Mouse (Mus musculus) layer of hippocampus, adult 2 months (tissue): ENCODE results near the gene Cdh13. TPM values are rescaled to one million over a fixed set of nuclear protein-coding genes. Genes with fewer than 3 reads are reported as not detected.

ENCODE experiments used
- DNase-seq, 2 experiments: peaks; one replicate each; pipeline ENCODE4 v3.0.0; 2022; ENCODE audit warnings: low spot score in 2 of 2
- H3K27ac ChIP-seq: fragments of 200-600 bp; 2 replicates; pipeline ENCODE4 v1.8.1; 2022
- H3K4me3 ChIP-seq: fragments of 200-600 bp; 2 replicates; pipeline ENCODE4 v1.8.1; 2022; ENCODE audit warnings: mild to moderate bottlenecking
- CTCF ChIP-seq: fragments of 200-600 bp; conservative IDR thresholded peaks from 2 replicates; pipeline ENCODE4 v1.8.1; 2022; ENCODE audit warnings: antibody characterized with exemption, mild to moderate bottlenecking, moderate library complexity
- total RNA-seq, 2 experiments: library from RNA; stranded (reverse); gene quantifications; 2 replicates each; pipeline ENCODE4 v1.2.3; 2021

The Cdh13 gene
- total RNA-seq, 2 experiments from 2014 or later = 39.3 to 39.9 TPM

DNA sequence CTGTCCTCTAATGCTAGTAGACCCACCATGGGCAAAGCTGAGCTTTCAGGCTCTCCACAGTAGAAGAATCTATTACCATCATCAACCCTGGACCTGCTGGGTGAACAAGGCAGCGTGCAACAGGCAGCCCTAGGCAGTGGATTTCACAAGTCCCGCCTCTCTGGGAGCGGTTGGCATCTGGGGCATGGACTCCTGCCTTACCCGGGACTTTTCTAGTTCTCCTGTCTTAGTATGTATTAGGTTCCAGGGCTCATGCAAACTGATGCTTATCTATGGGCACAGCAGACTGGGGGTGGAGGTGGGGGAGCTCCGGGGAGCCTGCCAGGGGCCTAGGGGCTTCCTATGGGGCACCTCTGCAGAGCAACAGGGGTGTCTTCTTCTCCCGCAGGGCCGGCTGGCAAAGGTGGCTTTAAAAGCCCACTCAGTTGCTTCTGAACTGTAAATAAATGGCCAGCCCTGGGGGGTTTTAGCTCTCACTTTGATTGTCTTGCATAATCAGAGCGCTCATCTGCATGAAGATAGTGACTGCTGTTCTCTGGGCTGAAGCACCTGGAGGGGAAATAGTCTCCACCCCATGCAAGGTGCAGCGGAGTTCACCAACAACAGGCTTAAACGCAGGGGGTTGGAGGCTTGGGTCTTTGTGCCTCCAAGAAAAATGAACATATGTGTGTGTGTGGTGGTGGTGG, 2.2 kb downstream of the Cdh13 start:
- no peak for TF ChIP-seq CTCF
- Histone ChIP-seq H3K27ac (no peak overlapping the region), H3K4me3 (no peak overlapping the region)
- no peak for DNase-seq

DNA sequence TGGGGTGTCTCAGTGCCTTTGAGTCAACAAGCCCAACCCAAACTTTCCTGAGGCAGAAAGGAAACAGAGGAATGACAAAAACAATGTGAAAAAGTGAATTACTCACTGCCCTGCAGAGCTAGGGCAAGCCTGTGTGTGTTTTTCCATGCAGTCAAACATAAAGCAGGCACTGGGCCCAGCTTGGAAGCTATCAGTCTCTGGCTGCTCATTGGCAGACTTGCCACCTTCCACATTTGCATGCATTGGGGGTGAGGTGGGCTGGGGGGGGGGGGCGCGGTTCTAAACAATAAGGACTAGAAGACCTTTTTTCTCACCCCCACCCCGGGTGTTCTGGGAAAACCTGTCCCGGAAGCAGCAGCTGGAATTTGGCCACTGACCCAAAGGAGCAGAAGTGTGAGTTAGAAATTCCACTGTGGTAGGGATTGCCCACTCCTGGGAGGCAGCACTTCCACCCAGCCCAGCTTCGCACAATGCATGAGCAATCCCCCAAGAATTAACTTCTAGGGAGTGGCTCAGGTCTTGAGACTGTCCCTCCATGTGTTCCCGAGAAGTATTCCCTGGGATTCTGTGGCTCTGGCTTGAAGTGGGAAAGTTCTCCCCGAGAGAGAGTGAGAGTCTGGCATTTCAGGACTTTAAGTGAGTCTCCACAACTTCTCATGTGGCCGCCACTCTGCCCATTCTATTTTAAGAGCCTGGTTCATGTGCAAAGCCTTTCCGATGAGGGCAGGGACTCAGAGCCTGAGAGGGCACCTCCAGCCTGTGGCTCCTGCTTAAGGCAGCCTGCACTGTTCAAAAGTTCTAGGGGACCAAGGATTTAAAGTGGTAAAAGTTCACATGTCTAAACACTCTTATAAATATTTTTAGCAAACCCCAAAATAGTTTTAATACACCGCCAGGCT, 3.0 kb downstream of the Cdh13 start:
- TF ChIP-seq CTCF = no peak
- Histone ChIP-seq H3K4me3 (no peak overlapping the region), H3K27ac (no peak overlapping the region)
- no peak for DNase-seq

DNA sequence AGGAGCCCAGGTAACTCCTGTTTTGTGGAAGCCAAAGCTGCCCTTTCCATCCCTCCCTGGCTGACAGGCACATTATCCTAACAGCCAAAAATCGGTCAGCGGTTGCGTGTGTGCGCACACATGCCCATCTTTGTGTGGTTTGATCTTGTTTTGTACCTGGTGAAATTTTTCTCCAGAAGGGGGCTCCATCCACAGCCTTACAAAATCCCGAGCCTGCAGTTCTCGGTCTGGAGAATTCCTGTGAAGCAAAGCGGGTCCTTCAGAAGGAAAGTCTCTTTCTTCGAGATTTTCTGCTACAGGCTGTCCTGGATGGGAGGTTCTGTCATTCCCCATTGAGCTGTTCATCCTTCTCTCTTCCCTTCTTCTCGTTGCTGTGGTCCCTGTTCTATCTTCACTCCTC, 4.0 kb downstream of the Cdh13 start:
- H3K4me3 ChIP-seq = no peak overlapping the region
- TF ChIP-seq CTCF = peak; percentile 84
- H3K27ac ChIP-seq = no peak overlapping the region
- peak; percentile 38 to 60 for DNase-seq

DNA sequence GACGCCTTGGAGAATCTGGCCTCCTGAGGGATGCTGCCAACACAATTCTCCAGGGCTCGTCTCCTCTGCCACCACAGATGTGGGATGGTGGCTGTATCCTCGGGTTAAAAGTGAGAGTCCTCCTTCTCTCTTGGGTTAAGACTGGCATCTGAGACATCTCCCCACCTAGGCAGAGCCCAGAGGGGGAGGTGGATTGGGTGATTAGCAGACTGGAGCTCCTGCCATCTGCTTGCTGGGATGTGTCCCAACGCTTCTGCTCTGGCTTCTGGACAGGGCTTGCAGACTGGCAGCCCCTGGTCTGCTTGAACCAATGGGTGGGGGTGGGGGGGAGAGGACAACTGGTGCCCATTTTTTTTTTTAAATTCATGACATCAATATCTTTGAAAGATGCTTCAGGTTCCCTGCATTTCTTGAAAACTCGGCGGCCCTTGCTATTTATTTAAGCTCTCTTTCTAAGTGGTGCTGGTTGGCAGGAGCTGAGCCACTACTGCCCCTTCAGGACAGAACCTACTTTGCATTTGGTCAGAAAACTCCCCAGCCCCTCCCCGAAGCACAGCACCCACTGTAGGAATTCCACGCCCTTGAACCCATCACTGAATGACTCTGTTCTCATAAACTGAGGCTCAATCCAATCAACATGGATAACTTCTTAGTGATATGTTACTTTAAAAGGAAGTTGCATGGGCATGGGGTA, 4.9 kb downstream of the Cdh13 start:
- TF ChIP-seq CTCF = peak; percentile 57
- no peak for DNase-seq
- H3K27ac ChIP-seq = no peak overlapping the region
- no peak overlapping the region for H3K4me3 ChIP-seq

DNA sequence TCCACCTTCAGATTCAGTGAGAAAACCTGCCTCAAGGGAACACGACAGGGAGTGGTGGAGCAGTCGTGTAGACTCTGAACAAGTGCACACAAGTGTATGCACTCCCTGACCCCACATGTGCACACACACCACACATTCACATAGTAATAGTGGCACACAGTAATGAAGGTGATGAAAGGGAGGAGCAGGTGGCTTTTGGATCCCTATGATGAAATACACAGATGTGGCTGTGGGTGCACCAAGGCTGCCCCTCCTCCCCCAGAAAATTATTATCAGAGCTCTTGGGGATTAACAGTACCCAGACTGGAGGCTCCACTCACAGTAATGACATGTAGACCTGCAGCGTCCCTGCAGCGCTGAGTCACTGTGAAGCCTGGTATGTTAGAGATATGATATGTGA, 5.6 kb downstream of the Cdh13 start:
- Histone ChIP-seq H3K27ac (no peak overlapping the region), H3K4me3 (no peak overlapping the region)
- no peak for DNase-seq
- TF ChIP-seq CTCF = no peak

DNA sequence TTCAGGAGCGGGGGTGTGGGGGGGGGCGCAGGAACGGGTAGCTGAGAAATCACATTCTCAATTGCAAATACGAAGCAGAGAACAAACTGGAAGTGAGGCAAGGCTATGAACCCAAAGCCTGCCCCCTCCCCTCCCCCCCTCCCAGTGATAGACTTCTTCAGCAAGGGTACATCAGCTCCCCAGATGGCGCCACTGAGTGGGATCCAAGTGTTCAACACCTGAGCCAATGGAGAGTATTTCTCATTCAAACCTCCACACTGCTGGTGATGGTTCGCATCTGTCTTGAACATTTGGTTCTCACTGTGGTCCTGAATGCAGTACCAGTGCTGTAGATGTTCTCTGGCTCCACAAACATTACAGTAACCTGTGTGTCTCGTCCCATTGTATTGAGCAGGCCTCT, 6.0 kb downstream of the Cdh13 start:
- H3K4me3 ChIP-seq = no peak overlapping the region
- TF ChIP-seq CTCF = peak; percentile 17
- no peak overlapping the region for H3K27ac ChIP-seq
- DNase-seq = no peak

DNA sequence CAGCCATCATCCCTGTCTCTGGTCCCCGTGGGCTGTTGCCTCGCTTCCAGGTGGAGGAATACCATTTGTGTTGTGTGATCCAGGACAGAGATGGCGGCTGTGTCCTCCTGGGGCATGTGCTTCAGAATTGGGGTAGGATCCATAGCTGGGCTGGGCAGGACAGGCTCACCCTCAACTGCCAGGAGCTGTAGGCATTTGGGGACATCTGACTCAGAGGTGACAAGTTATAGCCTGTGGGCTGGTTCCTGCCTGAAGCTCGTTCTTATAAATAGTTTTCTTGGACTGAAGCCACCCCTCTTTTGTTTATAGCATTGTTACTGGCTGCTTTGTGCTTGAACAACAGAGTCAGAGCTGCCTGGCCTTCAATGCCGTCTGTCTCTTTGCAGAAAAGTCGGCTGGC, 6.7 kb downstream of the Cdh13 start:
- no peak for DNase-seq
- TF ChIP-seq CTCF = no peak

DNA sequence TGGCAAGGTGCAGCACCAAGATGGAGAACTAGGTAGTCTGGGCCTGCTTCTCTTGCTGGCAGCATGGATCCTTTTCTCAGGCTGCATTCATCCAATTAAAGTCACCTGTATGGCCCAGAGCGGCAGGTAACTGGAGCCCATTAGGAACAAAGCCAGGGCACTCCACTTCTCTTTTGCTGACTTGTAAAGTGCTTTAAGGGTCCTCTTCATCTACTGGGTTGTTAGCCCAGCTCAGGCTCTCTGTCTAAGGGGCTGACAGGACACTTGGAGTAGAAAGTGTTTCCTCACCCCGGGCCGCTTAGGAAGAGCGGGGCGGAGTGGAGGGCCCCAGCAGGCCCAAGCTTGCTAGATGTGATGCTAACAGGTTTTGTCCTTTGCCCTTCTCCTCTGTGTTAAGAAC, 12.9 kb downstream of the Cdh13 start:
- H3K4me3 ChIP-seq = no peak overlapping the region
- TF ChIP-seq CTCF = no peak
- H3K27ac ChIP-seq = no peak overlapping the region
- DNase-seq = no peak

More for the DNA sequence above, 6.7 kb downstream of the Cdh13 start:
- Histone ChIP-seq H3K4me3 (no peak overlapping the region), H3K27ac (no peak overlapping the region)

DNA sequence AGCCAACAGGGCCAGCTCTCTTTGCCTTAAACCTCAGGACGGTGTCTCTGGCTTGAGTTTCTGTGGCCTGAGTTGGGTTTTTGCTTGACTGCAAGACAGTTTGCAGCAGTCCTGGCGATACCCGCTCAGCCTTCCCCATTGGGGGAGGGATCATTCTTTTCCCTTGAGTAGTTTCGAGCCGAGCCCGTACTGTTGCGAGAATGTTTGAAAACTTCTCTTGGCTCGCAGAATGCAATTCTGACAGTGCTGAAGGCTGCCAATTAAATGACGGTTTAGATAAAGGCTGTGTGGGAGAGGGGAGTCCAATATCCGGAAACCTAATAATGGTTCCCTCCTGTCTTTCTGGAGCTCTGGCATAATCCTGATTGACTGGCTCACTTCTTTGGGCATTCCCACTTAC, 23.4 kb downstream of the Cdh13 start:
- TF ChIP-seq CTCF = no peak
- no peak for DNase-seq
- Histone ChIP-seq H3K4me3 (no peak overlapping the region), H3K27ac (no peak overlapping the region)

DNA sequence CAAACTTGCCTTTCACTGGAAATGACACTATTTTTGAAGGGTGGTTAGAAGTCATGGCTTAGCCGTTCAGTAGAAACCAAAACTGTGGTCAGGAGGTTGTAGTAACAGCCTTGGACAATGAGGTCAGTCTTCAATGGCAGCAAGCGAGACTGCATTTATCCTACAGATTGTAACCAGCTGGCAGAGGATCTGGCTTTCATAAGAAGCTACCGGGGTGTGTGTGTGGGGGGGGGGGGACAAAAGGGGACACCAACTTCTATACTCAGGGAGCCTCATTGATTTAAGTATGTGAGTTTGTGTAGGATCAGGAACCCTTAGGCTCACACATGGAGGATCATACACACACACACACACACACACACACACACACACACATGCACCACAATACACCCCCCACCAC, 25.6 kb downstream of the Cdh13 start:
- DNase-seq = no peak
- no peak for TF ChIP-seq CTCF
- Histone ChIP-seq H3K4me3 (no peak overlapping the region), H3K27ac (no peak overlapping the region)

DNA sequence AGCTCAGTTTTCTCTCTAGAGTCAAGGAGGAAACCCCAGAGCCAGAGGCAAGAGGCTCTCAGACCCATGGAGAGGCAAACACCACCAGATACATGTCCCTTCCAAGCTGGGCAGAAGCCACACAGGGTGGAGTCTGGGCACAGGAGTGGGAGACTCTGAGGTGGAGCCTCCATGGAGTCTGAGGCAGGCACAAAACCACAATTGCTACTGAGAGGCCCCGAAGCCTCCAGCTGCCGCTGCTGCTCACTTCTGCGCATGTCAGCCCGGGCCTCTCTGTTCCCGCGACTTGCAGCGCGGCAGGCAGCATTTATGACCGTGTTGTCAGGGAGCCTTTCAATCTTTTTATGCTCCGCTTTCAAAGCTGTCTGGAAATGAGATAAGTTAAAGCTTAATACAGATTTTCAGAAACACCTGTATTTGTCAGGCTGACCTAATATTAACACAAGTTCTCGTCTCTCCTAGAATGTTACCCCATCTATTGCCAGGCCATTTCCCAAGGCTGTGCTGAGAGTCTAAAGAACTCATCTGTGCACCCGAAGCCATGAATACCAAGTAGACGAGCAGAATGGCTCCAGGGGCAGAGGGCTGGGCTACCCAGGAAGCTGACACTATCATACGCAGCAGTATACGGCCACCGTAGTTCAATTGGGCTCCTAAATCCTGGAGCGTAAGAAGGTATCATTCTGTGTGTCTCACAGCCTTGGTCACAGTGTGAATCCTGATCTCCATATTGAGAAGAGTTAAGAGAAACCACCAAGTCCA, 30.1 kb downstream of the Cdh13 start:
- DNase-seq = peak in 1 of 2 experiments; percentile 18
- Histone ChIP-seq H3K27ac (no peak overlapping the region), H3K4me3 (no peak overlapping the region)
- TF ChIP-seq CTCF = no peak

DNA sequence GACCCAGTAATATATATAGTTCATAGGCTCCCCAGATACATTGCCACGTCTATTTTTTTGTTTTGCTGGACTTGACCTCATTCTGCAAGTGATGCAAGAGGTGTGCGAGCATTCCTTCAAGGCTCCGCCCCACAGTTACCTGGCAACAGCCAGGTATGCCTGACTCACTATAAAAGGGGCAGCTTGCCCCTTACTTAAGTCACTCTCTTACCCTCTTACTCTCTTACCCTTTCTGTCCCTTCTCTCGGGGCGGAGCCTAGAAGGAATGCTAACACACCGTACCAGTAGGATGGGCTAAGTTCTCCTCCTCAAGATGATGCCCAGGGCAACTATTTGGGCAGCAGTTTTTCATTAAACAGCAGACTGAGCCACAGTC, 30.6 kb downstream of the Cdh13 start:
- DNase-seq = no peak
- no peak overlapping the region for H3K27ac ChIP-seq
- H3K4me3 ChIP-seq = no peak overlapping the region
- TF ChIP-seq CTCF = no peak

DNA sequence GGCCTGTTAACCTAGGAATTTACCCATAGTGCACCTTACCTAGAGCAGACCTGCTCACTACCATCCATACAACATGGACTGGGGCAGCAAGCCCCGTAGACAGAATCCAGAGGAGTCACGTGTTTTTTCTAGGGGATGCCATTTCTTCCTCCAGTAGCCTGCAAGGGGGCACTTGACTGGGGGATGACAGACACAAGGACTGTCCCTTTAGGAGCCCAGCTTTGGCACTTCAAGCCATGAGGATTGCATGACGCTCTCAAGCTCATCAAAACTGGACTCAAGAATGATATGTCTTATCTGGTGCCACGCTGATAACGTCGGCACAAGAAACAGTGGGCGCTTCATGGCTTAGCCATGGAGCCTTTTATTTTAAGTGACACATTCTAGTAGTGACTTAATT, 31.4 kb downstream of the Cdh13 start:
- Histone ChIP-seq H3K27ac (no peak overlapping the region), H3K4me3 (no peak overlapping the region)
- TF ChIP-seq CTCF = no peak
- no peak for DNase-seq
